Mouse (Mus musculus) C2C12 (cell line): ENCODE data around the gene Ndc1.

Source experiments
- CTCF ChIP-seq: IDR thresholded peaks from one replicate; pipeline ENCODE4 v1.5.1; 2011; ENCODE audit not compliant: control insufficient read depth, insufficient read depth, insufficient read length
- FOSL1 ChIP-seq: IDR thresholded peaks from one replicate; pipeline ENCODE4 v1.8.0; 2011; ENCODE audit warnings: mild to moderate bottlenecking, low read length; ENCODE audit not compliant: poor library complexity, insufficient read depth, severe bottlenecking
- MAX ChIP-seq: IDR thresholded peaks from one replicate; pipeline ENCODE4 v1.6.1; 2011; ENCODE audit warnings: mild to moderate bottlenecking, control low read depth
- MYOD1 ChIP-seq: IDR thresholded peaks from one replicate; pipeline ENCODE4 v1.6.1; 2011; ENCODE audit warnings: low read depth; ENCODE audit not compliant: control insufficient read depth, insufficient read length
- MYOG ChIP-seq: IDR thresholded peaks from one replicate; pipeline ENCODE4 v1.6.1; 2011; ENCODE audit not compliant: control insufficient read depth, insufficient read length; ENCODE audit errors: extremely low read depth
- USF1 ChIP-seq: IDR thresholded peaks from one replicate; pipeline ENCODE4 v1.6.1; 2011; ENCODE audit warnings: low read depth, mild to moderate bottlenecking, control low read depth, moderate library complexity

- TF ChIP-seq CTCF (no peak), MAX (no peak), USF1 (no peak), MYOG (no peak), FOSL1 (no peak), MYOD1 (no peak)
Observed at GRCm38 (mm10) chr4:107442891-107443483, 75.4 kb downstream of the Ndc1 start.
